Mouse (Mus musculus): ENCODE data around the gene Fam92b. TPM values are rescaled to one million over a fixed set of nuclear protein-coding genes. Genes with fewer than 3 reads are reported as not detected.

Fam92b gene
- polyA plus RNA-seq, 1 experiment from 2014 or later: 2.0 TPM

- Histone ChIP-seq H3K36me3 (replicated peaks) (no peaks in the 10 kb centered on the region), H3K4me1 (peaks cover 35% of the 10 kb centered on the region), H3K9me3 (no peaks in the 10 kb centered on the region), H3K27ac (no peak overlapping the region), H3K4me3 (no peak overlapping the region), H3K27me3 (ENCODE audit: poor library complexity, severe bottlenecking) (peaks cover 24% of the 10 kb centered on the region)
- 91% methylated on average over 8 of the region's 8 CpGs for WGBS
- no peak for DNase-seq (ENCODE audit: extremely low spot score, low spot score)
Observed at GRCm38 (mm10) chr8:120207364-120207763, 30.1 kb upstream of the Fam92b start.

- DNase-seq (ENCODE audit: extremely low spot score, low spot score): no peak
- H3K4me3 ChIP-seq: no peak overlapping the region
- WGBS: 84% methylated on average over 9 of the region's 9 CpGs
- peaks cover 27% of the 10 kb centered on the region for H3K4me1 ChIP-seq
- no peaks in the 10 kb centered on the region for H3K9me3 ChIP-seq
- peaks cover 17% of the 10 kb centered on the region for H3K27me3 ChIP-seq (ENCODE audit: poor library complexity, severe bottlenecking)
- H3K27ac ChIP-seq: no peak overlapping the region
- H3K36me3 ChIP-seq (replicated peaks): no peaks in the 10 kb centered on the region
Observed at GRCm38 (mm10) chr8:120205916-120206315, 28.6 kb upstream of the Fam92b start.

- no peak for DNase-seq (ENCODE audit: extremely low spot score, low spot score)
- Histone ChIP-seq H3K27me3 (ENCODE audit: poor library complexity, severe bottlenecking) (peaks cover 10% of the 10 kb centered on the region; the same call in 1 of the 2 replicates), H3K9me3 (peaks cover 6% of the 10 kb centered on the region; the same call in 1 of the 2 replicates), H3K4me1 (peaks cover 16% of the 10 kb centered on the region), H3K4me3 (no peak overlapping the region), H3K36me3 (replicated peaks) (no peaks in the 10 kb centered on the region), H3K27ac (no peak overlapping the region)
- 81% methylated on average over 7 of the region's 7 CpGs for WGBS
Observed at GRCm38 (mm10) chr8:120204736-120205360, 27.6 kb upstream of the Fam92b start.

GRCm38 (mm10) chr8:120202546-120202945 is 25.3 kb upstream of the Fam92b start:
- H3K9me3 ChIP-seq: peaks cover 10% of the 10 kb centered on the region; the same call in 1 of the 2 replicates
- no peaks in the 10 kb centered on the region for H3K36me3 ChIP-seq (replicated peaks)
- no peak overlapping the region for H3K27ac ChIP-seq
- peaks cover 10% of the 10 kb centered on the region; the same call in 1 of the 2 replicates for H3K27me3 ChIP-seq (ENCODE audit: poor library complexity, severe bottlenecking)
- no peak overlapping the region for H3K4me3 ChIP-seq
- DNase-seq (ENCODE audit: extremely low spot score, low spot score): no peak
- H3K4me1 ChIP-seq: peaks cover 5% of the 10 kb centered on the region
- WGBS: 75% methylated on average over 3 of the region's 3 CpGs

GRCm38 (mm10) chr8:120201351-120201750 is 24.1 kb upstream of the Fam92b start:
- Histone ChIP-seq H3K36me3 (replicated peaks) (no peaks in the 10 kb centered on the region), H3K4me3 (no peak overlapping the region), H3K27ac (no peak overlapping the region), H3K27me3 (ENCODE audit: poor library complexity, severe bottlenecking) (peaks cover 10% of the 10 kb centered on the region; the same call in 1 of the 2 replicates), H3K9me3 (peaks cover 10% of the 10 kb centered on the region; the same call in 1 of the 2 replicates), H3K4me1 (peaks cover 5% of the 10 kb centered on the region)
- no peak for DNase-seq (ENCODE audit: extremely low spot score, low spot score)
- WGBS: 88% methylated on average over 6 of the region's 6 CpGs

GRCm38 (mm10) chr8:120192118-120192517 is 14.9 kb upstream of the Fam92b start:
- Histone ChIP-seq H3K27ac (no peak overlapping the region), H3K9me3 (peaks cover 6% of the 10 kb centered on the region; the same call in 1 of the 2 replicates), H3K27me3 (ENCODE audit: poor library complexity, severe bottlenecking) (peaks cover 5% of the 10 kb centered on the region; the same call in 1 of the 2 replicates), H3K4me1 (peaks cover 31% of the 10 kb centered on the region), H3K4me3 (no peak overlapping the region), H3K36me3 (replicated peaks) (no peaks in the 10 kb centered on the region)
- no peak for DNase-seq (ENCODE audit: extremely low spot score, low spot score)
- WGBS: 95% methylated on average over 5 of the region's 5 CpGs

- peak overlapping the region; percentile 75 for H3K27ac ChIP-seq
- H3K27me3 ChIP-seq (ENCODE audit: poor library complexity, severe bottlenecking): peaks cover 6% of the 10 kb centered on the region; the same call in 1 of the 2 replicates
- H3K9me3 ChIP-seq: peaks cover 6% of the 10 kb centered on the region; the same call in 1 of the 2 replicates
- no peak for DNase-seq (ENCODE audit: extremely low spot score, low spot score)
- H3K4me1 ChIP-seq: peaks cover 32% of the 10 kb centered on the region
- no peak overlapping the region for H3K4me3 ChIP-seq
- no peaks in the 10 kb centered on the region for H3K36me3 ChIP-seq (replicated peaks)
- WGBS: 92% methylated on average over 5 of the region's 5 CpGs
Observed at GRCm38 (mm10) chr8:120191633-120192032, 14.4 kb upstream of the Fam92b start.

GRCm38 (mm10) chr8:120190810-120191413 is 13.6 kb upstream of the Fam92b start:
- Histone ChIP-seq H3K9me3 (peaks cover 6% of the 10 kb centered on the region; the same call in 1 of the 2 replicates), H3K27me3 (ENCODE audit: poor library complexity, severe bottlenecking) (peaks cover 13% of the 10 kb centered on the region; the same call in 1 of the 2 replicates), H3K4me3 (peak overlapping the region; percentile 29), H3K36me3 (replicated peaks) (no peaks in the 10 kb centered on the region), H3K27ac (peak overlapping the region; percentile 75), H3K4me1 (peaks cover 40% of the 10 kb centered on the region)
- 61% methylated on average over 20 of the region's 20 CpGs for WGBS
- DNase-seq (ENCODE audit: extremely low spot score, low spot score): no peak

GRCm38 (mm10) chr8:120190107-120190809 is 13.0 kb upstream of the Fam92b start:
- DNase-seq (ENCODE audit: extremely low spot score, low spot score): no peak
- H3K9me3 ChIP-seq: peaks cover 6% of the 10 kb centered on the region; the same call in 1 of the 2 replicates
- no peaks in the 10 kb centered on the region for H3K36me3 ChIP-seq (replicated peaks)
- no peak overlapping the region for H3K4me3 ChIP-seq
- H3K4me1 ChIP-seq: peaks cover 46% of the 10 kb centered on the region
- H3K27me3 ChIP-seq (ENCODE audit: poor library complexity, severe bottlenecking): peaks cover 19% of the 10 kb centered on the region; the same call in 1 of the 2 replicates
- H3K27ac ChIP-seq: peak overlapping the region; percentile 75
- WGBS: 84% methylated on average over 17 of the region's 17 CpGs

GRCm38 (mm10) chr8:120189440-120189839 is 12.2 kb upstream of the Fam92b start:
- 86% methylated on average over 6 of the region's 6 CpGs for WGBS
- no peaks in the 10 kb centered on the region for H3K36me3 ChIP-seq (replicated peaks)
- no peak overlapping the region for H3K4me3 ChIP-seq
- no peak for DNase-seq (ENCODE audit: extremely low spot score, low spot score)
- peaks cover 24% of the 10 kb centered on the region for H3K27me3 ChIP-seq (ENCODE audit: poor library complexity, severe bottlenecking)
- H3K27ac ChIP-seq: peak overlapping the region; percentile 75; the same call in 1 of the 2 replicates
- peaks cover 6% of the 10 kb centered on the region; the same call in 1 of the 2 replicates for H3K9me3 ChIP-seq
- peaks cover 54% of the 10 kb centered on the region for H3K4me1 ChIP-seq

- Histone ChIP-seq H3K36me3 (replicated peaks) (no peaks in the 10 kb centered on the region), H3K4me1 (peaks cover 60% of the 10 kb centered on the region), H3K27me3 (ENCODE audit: poor library complexity, severe bottlenecking) (peaks cover 29% of the 10 kb centered on the region), H3K9me3 (peaks cover 6% of the 10 kb centered on the region; the same call in 1 of the 2 replicates), H3K4me3 (no peak overlapping the region), H3K27ac (peak overlapping the region; percentile 44; the same call in 1 of the 2 replicates)
- no peak for DNase-seq (ENCODE audit: extremely low spot score, low spot score)
- 83% methylated on average over 6 of the region's 6 CpGs for WGBS
Observed at GRCm38 (mm10) chr8:120188510-120188909, 11.2 kb upstream of the Fam92b start.

- Histone ChIP-seq H3K4me3 (no peak overlapping the region), H3K27me3 (ENCODE audit: poor library complexity, severe bottlenecking) (peaks cover 39% of the 10 kb centered on the region), H3K27ac (peak overlapping the region; percentile 56; the same call in 1 of the 2 replicates), H3K4me1 (peaks cover 56% of the 10 kb centered on the region), H3K9me3 (no peaks in the 10 kb centered on the region), H3K36me3 (replicated peaks) (no peaks in the 10 kb centered on the region)
- WGBS: 75% methylated on average over 8 of the region's 8 CpGs
- DNase-seq (ENCODE audit: extremely low spot score, low spot score): no peak
Observed at GRCm38 (mm10) chr8:120186454-120186853, 9.2 kb upstream of the Fam92b start.

Data from forebrain, embryonic 10.5 days (tissue).